ENCODE assay signal across 8 mouse cellular contexts in genomic region chr13:92274274-92275198, GRCm38 (mm10). TPM values are rescaled to one million over a fixed set of nuclear protein-coding genes. Genes with fewer than 3 reads are reported as not detected.
DNase-seq lines count a peak whose midpoint lies in the region; ATAC-seq and TF ChIP-seq lines count a peak whose summit lies in the region.

No protein-coding gene starts in this region.

- H3K4me2 ChIP-seq in intestine, embryonic 15.5 days (replicated peaks): no peak overlapping the region
- no peak overlapping the region; the same call in 1 of the 2 replicates for H3K4me2 ChIP-seq in limb, embryonic 14.5 days (replicated peaks; ENCODE audit: low read depth, low read length, severe bottlenecking)
- H3K4me2 ChIP-seq in midbrain, embryonic 16.5 days (ENCODE audit: low read length): no peak overlapping the region

- H3K9ac ChIP-seq in intestine, embryonic 15.5 days: no peak overlapping the region
- no peak overlapping the region for H3K9ac ChIP-seq in limb, embryonic 14.5 days (ENCODE audit: low read depth, low read length, severe bottlenecking)
- no peak overlapping the region for H3K9ac ChIP-seq in midbrain, embryonic 16.5 days (ENCODE audit: low read depth, low read length)

- H3K27ac ChIP-seq in heart, embryonic 10.5 days: no peak overlapping the region
- no peak overlapping the region for H3K27ac ChIP-seq in intestine, embryonic 15.5 days
- H3K27ac ChIP-seq in limb, embryonic 14.5 days (replicated peaks; ENCODE audit: low read depth, low read length): 0 out of 2 replicates have a peak overlapping the region, but pooled peaks have one; percentile 20
- H3K27ac ChIP-seq in midbrain, embryonic 16.5 days (ENCODE audit: low read length): no peak overlapping the region

- ATAC-seq in intestine, embryonic 15.5 days: peak; percentile 45; the same call in 1 of the 2 replicates
- peak; percentile 60; the same call in 1 of the 2 replicates for ATAC-seq in limb, embryonic 14.5 days (ENCODE audit: low FRiP score, low read depth)
- no peak for ATAC-seq in midbrain, embryonic 16.5 days

- WGBS in heart, embryonic 10.5 days: 66% methylated on average over 14 of the region's 14 CpGs
- WGBS in intestine, embryonic 15.5 days: 45% methylated on average over 14 of the region's 14 CpGs
- 29% methylated on average over 14 of the region's 14 CpGs for WGBS in limb, embryonic 14.5 days
- 80% methylated on average over 14 of the region's 14 CpGs for WGBS in midbrain, embryonic 16.5 days

- no peak for TF ChIP-seq POLR2A in limb, embryonic 14.5 days (IDR thresholded peaks at IDR 0.05; ENCODE audit: borderline replicate concordance, extremely low read depth, insufficient read depth, insufficient read length)

- no peaks in the 10 kb centered on the region for H3K9me3 ChIP-seq in heart, embryonic 10.5 days
- no peaks in the 10 kb centered on the region for H3K9me3 ChIP-seq in intestine, embryonic 15.5 days
- H3K9me3 ChIP-seq in limb, embryonic 14.5 days (ENCODE audit: control insufficient read depth, low read length): no peaks in the 10 kb centered on the region
- no peaks in the 10 kb centered on the region for H3K9me3 ChIP-seq in midbrain, embryonic 16.5 days (replicated peaks; ENCODE audit: control insufficient read depth, low read length, poor library complexity, severe bottlenecking)

- H3K4me3 ChIP-seq in heart, embryonic 10.5 days: no peak overlapping the region
- no peak overlapping the region for H3K4me3 ChIP-seq in intestine, embryonic 15.5 days (replicated peaks)
- no peak overlapping the region for H3K4me3 ChIP-seq in limb, embryonic 14.5 days (replicated peaks; ENCODE audit: low read length)
- no peak overlapping the region for H3K4me3 ChIP-seq in midbrain, embryonic 16.5 days (ENCODE audit: low read depth, low read length)

- H3K4me1 ChIP-seq in heart, embryonic 10.5 days: 0 out of 2 replicates have a peak, but pooled peaks cover 7% of the 10 kb centered on the region
- no peaks in the 10 kb centered on the region for H3K4me1 ChIP-seq in intestine, embryonic 15.5 days (replicated peaks)
- H3K4me1 ChIP-seq in limb, embryonic 14.5 days (ENCODE audit: control insufficient read depth, insufficient read depth, low read length): peaks cover 13% of the 10 kb centered on the region
- H3K4me1 ChIP-seq in midbrain, embryonic 16.5 days (ENCODE audit: control insufficient read depth, insufficient read depth, low read length): no peaks in the 10 kb centered on the region

- H3K27me3 ChIP-seq in heart, embryonic 10.5 days (ENCODE audit: insufficient read depth, poor library complexity, severe bottlenecking): no peaks in the 10 kb centered on the region
- no peaks in the 10 kb centered on the region for H3K27me3 ChIP-seq in intestine, embryonic 15.5 days (replicated peaks)
- H3K27me3 ChIP-seq in limb, embryonic 14.5 days (ENCODE audit: control insufficient read depth, insufficient read depth, low read length): no peaks in the 10 kb centered on the region
- no peaks in the 10 kb centered on the region for H3K27me3 ChIP-seq in midbrain, embryonic 16.5 days (ENCODE audit: control insufficient read depth, insufficient read depth, low read depth, low read length)

- DNase-seq in heart, adult 11 months: peak; percentile 97
- DNase-seq in heart, embryonic 10.5 days (ENCODE audit: low spot score): no peak
- DNase-seq in MEL-GATA-1-ER (ENCODE audit: extremely low read depth, low read depth): peak; percentile 72
- peak; percentile 49 to 72 for DNase-seq in frontal cortex, postnatal 36 days (ENCODE audit: low spot score in 2 of 2)
- peak; percentile 87 for DNase-seq in limb, embryonic 14.5 days (ENCODE audit: low spot score)
- DNase-seq in right cerebral cortex, postnatal 14 days: peak; percentile 76

- no peaks in the 10 kb centered on the region for H3K36me3 ChIP-seq in heart, embryonic 10.5 days
- H3K36me3 ChIP-seq in intestine, embryonic 15.5 days: no peaks in the 10 kb centered on the region
- H3K36me3 ChIP-seq in limb, embryonic 14.5 days (ENCODE audit: control insufficient read depth, insufficient read depth, low read length): no peaks in the 10 kb centered on the region
- H3K36me3 ChIP-seq in midbrain, embryonic 16.5 days (ENCODE audit: control insufficient read depth, insufficient read depth, low read length): peaks cover 5% of the 10 kb centered on the region; the same call in 1 of the 2 replicates

RNA-seq across cellular contexts. Expression of gene Gm20379, which starts 31.2 kb away (rescaled TPM):
- polyA plus RNA-seq in heart, embryonic 10.5 days (2016; fragmentation: Nextera tagmentation; extraction: Ambion mirVana): 0.74 and 0.79 TPM in 2 replicates
- polyA plus RNA-seq in intestine, embryonic 15.5 days (2015; fragmentation: Nextera tagmentation; extraction: Ambion mirVana): 0.54 and 0.73 TPM in 2 replicates
- not detected in 2 replicates for polyA plus RNA-seq in limb, embryonic 14.5 days (2012; rRNA removed)
- polyA plus RNA-seq in limb, embryonic 14.5 days (2014; fragmentation: Nextera tagmentation; extraction: Ambion mirVana): 1.0 and 1.1 TPM in 2 replicates
- 0.75 and 0.87 TPM in 2 replicates for polyA plus RNA-seq in midbrain, embryonic 16.5 days (2015; fragmentation: Nextera tagmentation; extraction: Ambion mirVana)
